Mouse (Mus musculus) midbrain, embryonic 15.5 days (tissue): ENCODE results near the gene Tyr. TPM values are rescaled to one million over a fixed set of nuclear protein-coding genes. Genes with fewer than 3 reads are reported as not detected.
"Not testable (repeated sequence)": the region's sequence is repeated elsewhere in the genome, so short reads cannot be mapped to it uniquely, and the experiment has no call there.

Source experiments
- ATAC-seq: fragments of 200-750 bp; cut with Nextera tagmentation; replicated peaks from 2 replicates; pipeline ENCODE4 v1.8.0; 2017; ENCODE audit warnings: moderate TSS enrichment
- H3K27ac ChIP-seq: fragments of 300-500 bp; sonication (generic); 2 replicates; pipeline ENCODE4 v1.5.1; 2015; ENCODE audit warnings: mild to moderate bottlenecking, inconsistent platforms
- H3K27me3 ChIP-seq: fragments of 300-500 bp; sonication (generic); replicated peaks from 2 replicates; pipeline ENCODE4 v1.6.1; 2015; ENCODE audit warnings: inconsistent platforms
- H3K36me3 ChIP-seq: fragments of 300-500 bp; sonication (generic); replicated peaks from 2 replicates; pipeline ENCODE4 v1.6.1; 2015; ENCODE audit warnings: inconsistent platforms
- H3K4me1 ChIP-seq: fragments of 300-500 bp; sonication (generic); 2 replicates; pipeline ENCODE4 v1.6.1; 2015; ENCODE audit warnings: inconsistent platforms
- H3K4me2 ChIP-seq: fragments of 300-500 bp; sonication (generic); 2 replicates; pipeline ENCODE4 v1.6.1; 2015; ENCODE audit warnings: inconsistent platforms, mild to moderate bottlenecking, moderate library complexity
- H3K4me3 ChIP-seq: fragments of 300-500 bp; sonication (generic); 2 replicates; pipeline ENCODE4 v1.5.1; 2015; ENCODE audit warnings: mild to moderate bottlenecking, inconsistent platforms
- H3K9ac ChIP-seq: fragments of 300-500 bp; sonication (generic); 2 replicates; pipeline ENCODE4 v1.6.1; 2015; ENCODE audit warnings: mild to moderate bottlenecking, inconsistent platforms
- H3K9me3 ChIP-seq: fragments of 300-500 bp; sonication (generic); 2 replicates; pipeline ENCODE4 v1.6.1; 2016; ENCODE audit warnings: inconsistent platforms
- WGBS: fragments of 180-500 bp; shearing (Covaris S2); methylation state at CpG from one replicate; pipeline ENCODE4 v1.1.7; 2015; ENCODE audit warnings: mixed read lengths; 5-methylcytosine and 5-hydroxymethylcytosine counted together
- polyA plus RNA-seq: library from polyadenylated mRNA; unstranded; fragments of >200 nt; fragmentation: Nextera tagmentation; extraction: Ambion mirVana; gene quantifications from 2 replicates; pipeline ENCODE4 v1.2.1, GENCODE M21; 2015

The Tyr gene
- polyA plus RNA-seq = 0.04 TPM in 1 of 2 replicates, not detected in the other

GRCm38 (mm10) chr7:87493412-87493811 is at the start of gene Tyr:
Tyr (minus strand) TSS chr7:87493512.
- no peaks in the 10 kb centered on the region for H3K36me3 ChIP-seq
- H3K27ac ChIP-seq = no peak within 1 kb of the TSS
- H3K4me1 ChIP-seq = no peaks in the 10 kb centered on the region
- H3K4me3 ChIP-seq = no peak within 1 kb of the TSS
- no peaks in the 10 kb centered on the region for H3K27me3 ChIP-seq
- H3K9me3 ChIP-seq = no peaks in the 10 kb centered on the region
- no peak within 1 kb of the TSS for H3K9ac ChIP-seq
- no peak within 1 kb of the TSS for H3K4me2 ChIP-seq
- no peak for ATAC-seq

GRCm38 (mm10) chr7:87539031-87539430 is 45.7 kb upstream of the Tyr start:
- no peak overlapping the region for H3K4me3 ChIP-seq

GRCm38 (mm10) chr7:87494124-87494682 is 891 bp upstream of the Tyr start:
- Histone ChIP-seq H3K4me1 (no peaks in the 10 kb centered on the region), H3K4me3 (no peak overlapping the region), H3K9me3 (no peaks in the 10 kb centered on the region), H3K9ac (no peak overlapping the region), H3K4me2 (no peak overlapping the region), H3K36me3 (no peaks in the 10 kb centered on the region), H3K27me3 (no peaks in the 10 kb centered on the region), H3K27ac (no peak overlapping the region)
- no peak for ATAC-seq
- 20% methylated on average over 4 of the region's 4 CpGs for WGBS

More at GRCm38 (mm10) chr7:87539031-87539430, 45.7 kb upstream of the Tyr start:
- H3K4me2 ChIP-seq = no peak overlapping the region
- H3K27me3 ChIP-seq = no peaks in the 10 kb centered on the region
- H3K9me3 ChIP-seq = no peaks in the 10 kb centered on the region
- ATAC-seq = no peak
- no peak overlapping the region for H3K27ac ChIP-seq
- H3K9ac ChIP-seq = no peak overlapping the region
- no peaks in the 10 kb centered on the region for H3K36me3 ChIP-seq
- H3K4me1 ChIP-seq = no peaks in the 10 kb centered on the region

GRCm38 (mm10) chr7:87488024-87488423 is 5.3 kb downstream of the Tyr start:
- Histone ChIP-seq H3K27me3 (no peaks in the 10 kb centered on the region), H3K4me3 (no peak overlapping the region), H3K9ac (no peak overlapping the region), H3K27ac (no peak overlapping the region), H3K4me1 (no peaks in the 10 kb centered on the region), H3K36me3 (no peaks in the 10 kb centered on the region), H3K9me3 (no peaks in the 10 kb centered on the region), H3K4me2 (no peak overlapping the region)
- ATAC-seq = peak; percentile 85; the same call in 1 of the 2 replicates
- WGBS = 55% methylated on average over 3 of the region's 3 CpGs

- 70% methylated on average over 1 of the region's 1 CpGs for WGBS
- Histone ChIP-seq H3K4me2 (no peak overlapping the region), H3K9me3 (no peaks in the 10 kb centered on the region), H3K4me1 (no peaks in the 10 kb centered on the region), H3K4me3 (no peak overlapping the region), H3K27me3 (no peaks in the 10 kb centered on the region), H3K27ac (no peak overlapping the region), H3K9ac (no peak overlapping the region), H3K36me3 (no peaks in the 10 kb centered on the region)
- ATAC-seq = no peak
These were observed 80.0 kb downstream of the Tyr start for GRCm38 (mm10) chr7:87413271-87413670.

- H3K9me3 ChIP-seq, ATAC-seq, H3K27ac ChIP-seq, H3K36me3 ChIP-seq, H3K4me2 ChIP-seq, H3K27me3 ChIP-seq, H3K4me1 ChIP-seq, H3K4me3 ChIP-seq, H3K9ac ChIP-seq: not testable (repeated sequence)
- WGBS = 10% methylated on average over 4 of the region's 4 CpGs
These were observed 81.9 kb downstream of the Tyr start for GRCm38 (mm10) chr7:87411373-87411772.

GRCm38 (mm10) chr7:87397023-87397422 is 96.3 kb downstream of the Tyr start:
- Histone ChIP-seq H3K27me3 (no peaks in the 10 kb centered on the region), H3K27ac (no peak overlapping the region), H3K9me3 (no peaks in the 10 kb centered on the region), H3K4me2 (no peak overlapping the region), H3K4me1 (no peaks in the 10 kb centered on the region), H3K9ac (no peak overlapping the region), H3K36me3 (no peaks in the 10 kb centered on the region), H3K4me3 (no peak overlapping the region)
- no peak for ATAC-seq
- WGBS = 91% methylated on average over 7 of the region's 7 CpGs

- H3K36me3 ChIP-seq = no peaks in the 10 kb centered on the region
- H3K4me2 ChIP-seq = no peak overlapping the region
- no peaks in the 10 kb centered on the region for H3K4me1 ChIP-seq
- ATAC-seq = no peak
- no peak overlapping the region for H3K4me3 ChIP-seq
- 70% methylated on average over 2 of the region's 2 CpGs for WGBS
- no peak overlapping the region for H3K27ac ChIP-seq
- no peaks in the 10 kb centered on the region for H3K9me3 ChIP-seq
- no peak overlapping the region for H3K9ac ChIP-seq
- no peaks in the 10 kb centered on the region for H3K27me3 ChIP-seq
These were observed 118.4 kb downstream of the Tyr start for GRCm38 (mm10) chr7:87374935-87375334.

Other genes with a start within 250 kb of the Tyr start
- gene Nox4, start 247.4 kb downstream of the Tyr start, polyA plus RNA-seq = 1.8 and 2.1 TPM in 2 replicates
- gene Grm5, start 90.7 kb upstream of the Tyr start, polyA plus RNA-seq = 45.6 and 47.6 TPM in 2 replicates